Mouse (Mus musculus) hindbrain, embryonic 12.5 days (tissue): ENCODE results near the gene Gm49366. TPM values are rescaled to one million over a fixed set of nuclear protein-coding genes. Genes with fewer than 3 reads are reported as not detected.
"Not testable (repeated sequence)": the region's sequence is repeated elsewhere in the genome, so short reads cannot be mapped to it uniquely, and the experiment has no call there.

Source experiments
- ATAC-seq: fragments of 200-750 bp; cut with Nextera tagmentation; 2 replicates; pipeline ENCODE4 v1.8.0; 2017; ENCODE audit warnings: moderate TSS enrichment; ENCODE audit not compliant: low FRiP score
- H3K27ac ChIP-seq: fragments of 300-500 bp; sonication (generic); 2 replicates; pipeline ENCODE4 v1.5.1; 2016; ENCODE audit warnings: mild to moderate bottlenecking
- H3K27me3 ChIP-seq: fragments of 300-500 bp; sonication (generic); 2 replicates; pipeline ENCODE4 v1.6.1; 2016; ENCODE audit warnings: mild to moderate bottlenecking
- H3K36me3 ChIP-seq: fragments of 300-500 bp; sonication (generic); 2 replicates; pipeline ENCODE4 v1.6.1; 2016; ENCODE audit warnings: mild to moderate bottlenecking
- H3K4me1 ChIP-seq: fragments of 300-500 bp; sonication (generic); 2 replicates; pipeline ENCODE4 v1.6.1; 2016
- H3K4me2 ChIP-seq: fragments of 300-500 bp; sonication (generic); replicated peaks from 2 replicates; pipeline ENCODE4 v1.6.1; 2016; ENCODE audit warnings: mild to moderate bottlenecking
- H3K4me3 ChIP-seq: fragments of 300-500 bp; sonication (generic); 2 replicates; pipeline ENCODE4 v1.5.1; 2016; ENCODE audit warnings: mild to moderate bottlenecking
- H3K9ac ChIP-seq: fragments of 300-500 bp; sonication (generic); 2 replicates; pipeline ENCODE4 v1.6.1; 2016; ENCODE audit warnings: mild to moderate bottlenecking, moderate library complexity
- H3K9me3 ChIP-seq: fragments of 300-500 bp; sonication (generic); replicated peaks from 2 replicates; pipeline ENCODE4 v1.6.1; 2016; ENCODE audit warnings: mild to moderate bottlenecking
- WGBS: fragments of 180-500 bp; shearing (Covaris S2); methylation state at CpG from one replicate; pipeline ENCODE4 v1.1.7; 2016; 5-methylcytosine and 5-hydroxymethylcytosine counted together
- polyA plus RNA-seq: library from polyadenylated mRNA; unstranded; fragments of >200 nt; fragmentation: Nextera tagmentation; extraction: Ambion mirVana; gene quantifications from 2 replicates; pipeline ENCODE4 v1.2.1, GENCODE M21; 2016

Gm49366 gene
- polyA plus RNA-seq, 1 experiment from 2014 or later: not detected

- Histone ChIP-seq H3K4me1 (no peaks in the 10 kb centered on the region), H3K36me3 (no peaks in the 10 kb centered on the region), H3K4me3 (no peak overlapping the region), H3K9ac (no peak overlapping the region), H3K27me3 (peaks cover 22% of the 10 kb centered on the region), H3K9me3 (no peaks in the 10 kb centered on the region), H3K4me2 (no peak overlapping the region), H3K27ac (no peak overlapping the region)
- ATAC-seq: no peak
- 88% methylated on average over 2 of the region's 2 CpGs for WGBS
Measured at GRCm38 (mm10) chr12:84063833-84064232, 25.1 kb downstream of the Gm49366 start.

- Histone ChIP-seq H3K9me3 (no peaks in the 10 kb centered on the region), H3K9ac (no peak overlapping the region), H3K36me3 (no peaks in the 10 kb centered on the region), H3K27me3 (peaks cover 28% of the 10 kb centered on the region), H3K4me1 (no peaks in the 10 kb centered on the region), H3K27ac (no peak overlapping the region), H3K4me3 (no peak overlapping the region), H3K4me2 (no peak overlapping the region)
- WGBS: 70% methylated on average over 8 of the region's 8 CpGs
- no peak for ATAC-seq
Measured at GRCm38 (mm10) chr12:84064621-84065020, 25.9 kb downstream of the Gm49366 start.

GRCm38 (mm10) chr12:84067752-84068151, 29.0 kb downstream of the Gm49366 start:
- no peak overlapping the region for H3K27ac ChIP-seq
- H3K4me2 ChIP-seq: no peak overlapping the region
- no peaks in the 10 kb centered on the region for H3K9me3 ChIP-seq
- WGBS: 84% methylated on average over 4 of the region's 4 CpGs
- no peaks in the 10 kb centered on the region for H3K4me1 ChIP-seq
- no peak overlapping the region for H3K4me3 ChIP-seq
- H3K27me3 ChIP-seq: peaks cover 45% of the 10 kb centered on the region
- H3K9ac ChIP-seq: no peak overlapping the region
- no peaks in the 10 kb centered on the region for H3K36me3 ChIP-seq
- no peak for ATAC-seq

DNA sequence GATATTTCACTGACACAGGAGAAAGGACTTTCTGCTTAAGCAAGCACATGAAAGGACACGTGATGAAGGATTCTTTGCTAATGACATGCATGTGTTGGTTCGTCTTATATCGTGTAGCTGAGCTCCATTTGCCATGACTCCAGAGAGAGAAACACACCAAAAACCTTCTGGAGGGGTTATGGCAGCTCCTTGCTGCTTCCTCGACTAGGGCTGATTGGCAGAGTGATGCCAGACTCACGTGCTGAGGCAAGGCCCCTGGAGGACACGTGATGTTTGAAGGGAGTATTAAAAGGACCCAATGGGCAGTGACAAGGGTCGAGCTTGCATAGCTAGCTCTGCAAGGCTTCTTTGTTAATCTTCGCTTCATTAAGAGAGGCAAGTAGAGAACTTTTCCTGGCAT, 29.6 kb downstream of the Gm49366 start:
- Histone ChIP-seq H3K9ac (no peak overlapping the region), H3K4me2 (no peak overlapping the region), H3K4me3 (no peak overlapping the region), H3K9me3 (no peaks in the 10 kb centered on the region), H3K4me1 (no peaks in the 10 kb centered on the region), H3K27me3 (peaks cover 45% of the 10 kb centered on the region), H3K36me3 (no peaks in the 10 kb centered on the region), H3K27ac (no peak overlapping the region)
- no peak for ATAC-seq
- WGBS: 58% methylated on average over 8 of the region's 8 CpGs

- 60% methylated on average over 9 of the region's 9 CpGs for WGBS
- H3K27me3 ChIP-seq: peaks cover 45% of the 10 kb centered on the region
Measured at GRCm38 (mm10) chr12:84068986-84069385, 30.3 kb downstream of the Gm49366 start, which contains the start of gene Acot5. Gene Acot5 (plus strand): TSS chr12:84069325.

DNA sequence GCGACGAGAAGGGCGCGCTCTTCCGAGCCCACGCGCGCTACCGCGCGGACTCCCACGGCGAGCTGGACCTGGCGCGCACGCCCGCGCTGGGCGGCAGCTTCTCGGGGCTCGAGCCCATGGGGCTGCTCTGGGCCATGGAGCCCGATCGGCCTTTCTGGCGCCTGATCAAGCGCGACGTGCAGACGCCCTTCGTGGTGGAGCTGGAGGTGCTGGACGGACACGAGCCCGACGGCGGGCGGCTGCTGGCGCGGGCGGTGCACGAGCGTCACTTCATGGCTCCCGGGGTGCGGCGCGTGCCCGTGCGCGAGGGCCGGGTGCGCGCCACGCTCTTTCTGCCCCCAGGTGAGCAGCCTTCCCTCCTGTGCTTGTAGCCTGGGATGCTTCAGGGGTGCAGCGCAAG, 30.8 kb downstream of the Gm49366 start:
- WGBS: 2% methylated on average over 46 of the region's 52 CpGs
- H3K9me3 ChIP-seq, H3K27ac ChIP-seq, H3K36me3 ChIP-seq, ATAC-seq, H3K4me1 ChIP-seq: not testable (repeated sequence)
- Histone ChIP-seq H3K4me2 (peak overlapping the region; percentile 61), H3K4me3 (peak overlapping the region; percentile 38), H3K27me3 (peaks cover 45% of the 10 kb centered on the region), H3K9ac (peak overlapping the region; percentile 49; the same call in 1 of the 2 replicates)

More at GRCm38 (mm10) chr12:84068986-84069385, 30.3 kb downstream of the Gm49366 start, which contains the start of gene Acot5:
- Histone ChIP-seq H3K4me3 (peak within 1 kb of the TSS; percentile 38), H3K9ac (peak within 1 kb of the TSS; percentile 49; the same call in 1 of the 2 replicates), H3K36me3 (no peaks in the 10 kb centered on the region), H3K4me2 (peak within 1 kb of the TSS; percentile 61), H3K27ac (no peak within 1 kb of the TSS), H3K9me3 (no peaks in the 10 kb centered on the region), H3K4me1 (no peaks in the 10 kb centered on the region)
- no peak for ATAC-seq

GRCm38 (mm10) chr12:84071696-84072095, 33.0 kb downstream of the Gm49366 start:
- Histone ChIP-seq H3K4me1 (no peaks in the 10 kb centered on the region), H3K27me3 (peaks cover 44% of the 10 kb centered on the region), H3K4me2 (no peak overlapping the region), H3K9ac (no peak overlapping the region), H3K9me3 (no peaks in the 10 kb centered on the region), H3K4me3 (no peak overlapping the region), H3K27ac (no peak overlapping the region), H3K36me3 (no peaks in the 10 kb centered on the region)
- WGBS: 85% methylated on average over 2 of the region's 2 CpGs
- no peak for ATAC-seq

GRCm38 (mm10) chr12:84077371-84077990, 38.7 kb downstream of the Gm49366 start:
- Histone ChIP-seq H3K36me3 (no peaks in the 10 kb centered on the region), H3K9ac (no peak overlapping the region), H3K4me3 (no peak overlapping the region), H3K27ac (no peak overlapping the region), H3K9me3 (no peaks in the 10 kb centered on the region), H3K4me2 (no peak overlapping the region), H3K27me3 (no peaks in the 10 kb centered on the region), H3K4me1 (no peaks in the 10 kb centered on the region)
- 82% methylated on average over 4 of the region's 4 CpGs for WGBS
- ATAC-seq: no peak

GRCm38 (mm10) chr12:84083842-84084241, 45.1 kb downstream of the Gm49366 start:
- Histone ChIP-seq H3K4me2 (no peak overlapping the region), H3K27me3 (no peaks in the 10 kb centered on the region), H3K9me3 (0 out of 2 replicates have a peak, but pooled peaks cover 4% of the 10 kb centered on the region), H3K4me3 (no peak overlapping the region), H3K9ac (no peak overlapping the region), H3K4me1 (no peaks in the 10 kb centered on the region), H3K27ac (no peak overlapping the region), H3K36me3 (no peaks in the 10 kb centered on the region)
- no peak for ATAC-seq
- WGBS: 85% methylated on average over 2 of the region's 2 CpGs

- no peak overlapping the region for H3K27ac ChIP-seq
- H3K9me3 ChIP-seq: peaks cover 9% of the 10 kb centered on the region; the same call in 1 of the 2 replicates
- H3K4me3 ChIP-seq: no peak overlapping the region
- no peaks in the 10 kb centered on the region for H3K36me3 ChIP-seq
- WGBS: 86% methylated on average over 4 of the region's 4 CpGs
- no peak for ATAC-seq
- no peaks in the 10 kb centered on the region for H3K27me3 ChIP-seq
- H3K9ac ChIP-seq: no peak overlapping the region
- no peak overlapping the region for H3K4me2 ChIP-seq
- H3K4me1 ChIP-seq: no peaks in the 10 kb centered on the region
Measured at GRCm38 (mm10) chr12:84084581-84084980, 45.8 kb downstream of the Gm49366 start.

GRCm38 (mm10) chr12:84094666-84095065, 55.9 kb downstream of the Gm49366 start:
- not testable (repeated sequence) for H3K4me1 ChIP-seq, H3K36me3 ChIP-seq
- 88% methylated on average over 5 of the region's 5 CpGs for WGBS

GRCm38 (mm10) chr12:84099605-84100004, 60.9 kb downstream of the Gm49366 start:
- H3K9me3 ChIP-seq: 0 out of 2 replicates have a peak, but pooled peaks cover 3% of the 10 kb centered on the region
- H3K27ac ChIP-seq: no peak overlapping the region
- H3K27me3 ChIP-seq: no peaks in the 10 kb centered on the region
- no peak overlapping the region for H3K4me3 ChIP-seq
- no peak for ATAC-seq
- H3K9ac ChIP-seq: no peak overlapping the region
- H3K4me2 ChIP-seq: no peak overlapping the region
- 94% methylated on average over 2 of the region's 2 CpGs for WGBS
- no peaks in the 10 kb centered on the region for H3K36me3 ChIP-seq
- peaks cover 2% of the 10 kb centered on the region; the same call in 1 of the 2 replicates for H3K4me1 ChIP-seq

More at GRCm38 (mm10) chr12:84094666-84095065, 55.9 kb downstream of the Gm49366 start:
- H3K27me3 ChIP-seq, ATAC-seq, H3K4me3 ChIP-seq, H3K27ac ChIP-seq, H3K9ac ChIP-seq, H3K4me2 ChIP-seq: not testable (repeated sequence)
- H3K9me3 ChIP-seq: peaks cover 20% of the 10 kb centered on the region

DNA sequence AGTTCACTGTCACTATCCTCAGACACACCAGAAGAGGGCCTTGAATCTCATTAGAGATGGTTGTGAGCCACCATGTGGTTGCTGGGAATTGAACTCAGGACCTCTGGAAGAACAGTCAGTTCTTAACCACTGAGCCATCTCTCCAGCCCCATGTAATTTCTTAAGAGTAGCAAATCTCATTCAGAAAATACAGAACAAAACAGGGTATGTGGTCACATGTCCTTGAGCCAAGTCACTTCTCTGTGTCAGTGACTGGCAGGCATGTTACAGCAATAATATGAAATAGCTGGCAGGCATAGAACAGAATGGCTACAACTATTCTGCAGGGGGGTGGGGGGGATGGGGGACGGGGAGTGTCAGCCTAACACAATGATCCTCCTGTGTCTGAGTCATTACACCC, 61.3 kb downstream of the Gm49366 start:
- H3K4me2 ChIP-seq: peak overlapping the region; percentile 74
- 0 out of 2 replicates have a peak, but pooled peaks cover 3% of the 10 kb centered on the region for H3K9me3 ChIP-seq
- no peak overlapping the region for H3K27ac ChIP-seq
- peaks cover 2% of the 10 kb centered on the region; the same call in 1 of the 2 replicates for H3K4me1 ChIP-seq
- WGBS: 44% methylated on average over 1 of the region's 1 CpGs
- H3K4me3 ChIP-seq: no peak overlapping the region
- H3K9ac ChIP-seq: no peak overlapping the region
- no peaks in the 10 kb centered on the region for H3K36me3 ChIP-seq
- no peaks in the 10 kb centered on the region for H3K27me3 ChIP-seq
- no peak for ATAC-seq
